Mouse (Mus musculus) monocyte, adult 2 months (primary cell): ENCODE results near the gene Cpn1.

Experiments used
- DNase-seq, 2 experiments: peaks; one replicate each; pipeline ENCODE4 v3.0.0; 2022; ENCODE audit warnings: low spot score in 2 of 2, low read depth in 1 of 2

The Cpn1 gene

GRCm38 (mm10) chr19:43939769-43940689 lies 46.3 kb downstream of the Cpn1 start, which contains the start of gene Dnmbp:
TSS of gene Dnmbp (minus strand) at chr19:43940191.
- peak in 1 of 2 experiments; percentile 64 for DNase-seq

GRCm38 (mm10) chr19:43939171-43939768 lies 47.1 kb downstream of the Cpn1 start:
- DNase-seq = no peak

GRCm38 (mm10) chr19:43938355-43938754 lies 48.0 kb downstream of the Cpn1 start:
- no peak for DNase-seq

- no peak for DNase-seq
Observed at GRCm38 (mm10) chr19:43930926-43931325, 55.4 kb downstream of the Cpn1 start.

- no peak for DNase-seq
Observed at GRCm38 (mm10) chr19:43930366-43930765, 56.0 kb downstream of the Cpn1 start.

- DNase-seq = no peak
Observed at GRCm38 (mm10) chr19:43929869-43930268, 56.5 kb downstream of the Cpn1 start.

GRCm38 (mm10) chr19:43927967-43928366 lies 58.4 kb downstream of the Cpn1 start:
- no peak for DNase-seq

- no peak for DNase-seq
Observed at GRCm38 (mm10) chr19:43927057-43927456, 59.3 kb downstream of the Cpn1 start.

- DNase-seq = no peak
Observed at GRCm38 (mm10) chr19:43926141-43926987, 60.0 kb downstream of the Cpn1 start.

GRCm38 (mm10) chr19:43924361-43924760 lies 62.0 kb downstream of the Cpn1 start:
- no peak for DNase-seq

- DNase-seq = no peak
Observed at GRCm38 (mm10) chr19:43922963-43923362, 63.4 kb downstream of the Cpn1 start.

GRCm38 (mm10) chr19:43921410-43921809 lies 64.9 kb downstream of the Cpn1 start:
- no peak for DNase-seq

GRCm38 (mm10) chr19:43920453-43921300 lies 65.7 kb downstream of the Cpn1 start:
- DNase-seq = no peak

- DNase-seq = no peak
Observed at GRCm38 (mm10) chr19:43919841-43920240, 66.5 kb downstream of the Cpn1 start.

- DNase-seq = no peak
Observed at GRCm38 (mm10) chr19:43918834-43919233, 67.5 kb downstream of the Cpn1 start.

- no peak for DNase-seq
Observed at GRCm38 (mm10) chr19:43917763-43918162, 68.6 kb downstream of the Cpn1 start.

- DNase-seq = no peak
Observed at GRCm38 (mm10) chr19:43917406-43917691, 69.0 kb downstream of the Cpn1 start.

GRCm38 (mm10) chr19:43916586-43917405 lies 69.6 kb downstream of the Cpn1 start:
- DNase-seq = no peak

GRCm38 (mm10) chr19:43915431-43915830 lies 70.9 kb downstream of the Cpn1 start:
- no peak for DNase-seq

GRCm38 (mm10) chr19:43914986-43915385 lies 71.4 kb downstream of the Cpn1 start:
- no peak for DNase-seq
